In the genomic region with DNA sequence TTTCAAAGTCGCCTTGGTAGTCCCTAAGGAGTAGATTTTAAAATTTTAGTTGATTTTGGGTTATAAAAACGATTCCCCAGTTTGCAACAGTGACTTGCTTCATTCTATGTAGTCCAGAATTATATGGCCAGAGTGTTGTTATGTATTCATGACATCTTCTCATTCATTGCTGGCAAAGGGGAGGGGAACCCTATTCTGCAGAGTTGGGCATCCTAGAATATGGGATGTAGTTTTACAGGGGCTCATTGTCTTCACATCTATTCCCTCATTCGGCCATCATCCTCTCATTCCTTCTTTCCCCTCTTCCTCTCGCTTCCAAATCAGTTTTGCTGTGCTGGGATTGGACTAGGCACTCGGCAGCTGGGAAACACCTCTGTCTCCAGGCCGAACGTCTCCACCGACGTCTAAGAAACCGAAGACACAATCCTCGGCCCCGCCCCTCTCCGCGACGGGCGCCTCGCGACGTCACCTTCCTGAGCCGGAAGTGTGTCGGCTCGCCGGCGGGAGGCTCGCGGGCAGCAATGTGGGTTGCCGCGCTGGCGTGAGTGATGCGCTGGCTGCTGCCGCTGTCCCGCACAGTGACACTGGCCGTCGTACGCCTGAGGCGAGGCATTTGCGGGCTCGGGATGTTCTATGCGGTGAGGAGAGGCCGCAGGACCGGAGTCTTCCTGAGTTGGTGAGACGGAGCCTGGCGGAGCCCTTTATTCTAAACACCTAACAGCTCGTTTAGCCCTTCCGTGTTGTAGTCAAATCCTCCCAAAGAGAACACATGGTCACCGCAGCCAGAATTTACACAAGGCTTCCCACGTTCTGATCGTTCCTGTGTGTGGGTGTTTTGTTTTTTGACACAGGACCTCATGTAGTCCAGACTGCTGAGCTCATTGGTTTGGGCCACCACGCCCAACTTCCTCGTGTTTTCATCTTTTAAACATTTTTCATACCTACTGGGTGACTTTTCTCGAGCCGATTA, we compare ENCODE assay signal across 8 mouse cellular contexts. TPM values are rescaled to one million over a fixed set of nuclear protein-coding genes. Genes with fewer than 3 reads are reported as not detected.
DNase-seq lines count a peak whose midpoint lies in the region; ATAC-seq lines count a peak whose summit lies in the region.

TSS of gene Rnaseh1 (plus strand) at position 462 of the 970 bp plus-strand sequence.

- DNase-seq in adrenal gland, adult (ENCODE audit: inconsistent age in 2 of 2, low spot score in 1 of 2), result peak; percentile 91 to 96
- DNase-seq in embryo, embryonic 10 days (ENCODE audit: low spot score), result peak; percentile 95
- DNase-seq in gastrocnemius, postnatal 10 days, result peak; percentile 89
- DNase-seq in induced T-regulatory cell, adult 2 months (ENCODE audit: low read depth), result peak; percentile 94
- DNase-seq in left cerebral cortex, adult 8-10 months (ENCODE audit: low spot score in 2 of 2), result peak; percentile 84 to 91
- DNase-seq in right cerebral cortex, adult 18-20 months, result peak; percentile 94
- peak; percentile 82 for DNase-seq in urinary bladder, adult 2 months (ENCODE audit: low spot score)

- peak; percentile 99 for ATAC-seq in megakaryocyte, adult 5-6 weeks (ENCODE audit: poor library complexity, severe bottlenecking)

RNA-seq across cellular contexts. Expression of gene Rnaseh1, which starts in this region (rescaled TPM):
- total RNA-seq in gastrocnemius, postnatal 10 days (2021), result 1 to 10 TPM; 5.2 to 7.2 TPM
- 10 to 100 TPM; 12.0 to 12.9 (median 12.7) TPM for total RNA-seq in left cerebral cortex, adult 8-10 months (2022)
- total RNA-seq in megakaryocyte, adult 5-6 weeks (2015), result 17.1 and 21.2 TPM in 2 replicates
- 13.5 and 19.5 TPM in 2 replicates for total RNA-seq in megakaryocyte, adult 5-6 weeks (2017)
- polyA plus RNA-seq in urinary bladder, adult 2 months (2012; rRNA removed), result 16.9 and 25.3 TPM in 2 replicates

Comparison
In these comparisons a context has a peak if more than half of its experiments do, and no peak if none do; other contexts are left out.
1. Peak in every context shown above with its lines: DNase-seq and ATAC-seq.